Mouse (Mus musculus): Measurements from ENCODE around the gene Nomo1. TPM values are rescaled to one million over a fixed set of nuclear protein-coding genes. Genes with fewer than 3 reads are reported as not detected.
A peak's percentile ranks its signal among the peaks of the same experiment; 100 is the strongest.

The Nomo1 gene
- polyA plus RNA-seq, 1 experiment, result 34.0 TPM

DNA sequence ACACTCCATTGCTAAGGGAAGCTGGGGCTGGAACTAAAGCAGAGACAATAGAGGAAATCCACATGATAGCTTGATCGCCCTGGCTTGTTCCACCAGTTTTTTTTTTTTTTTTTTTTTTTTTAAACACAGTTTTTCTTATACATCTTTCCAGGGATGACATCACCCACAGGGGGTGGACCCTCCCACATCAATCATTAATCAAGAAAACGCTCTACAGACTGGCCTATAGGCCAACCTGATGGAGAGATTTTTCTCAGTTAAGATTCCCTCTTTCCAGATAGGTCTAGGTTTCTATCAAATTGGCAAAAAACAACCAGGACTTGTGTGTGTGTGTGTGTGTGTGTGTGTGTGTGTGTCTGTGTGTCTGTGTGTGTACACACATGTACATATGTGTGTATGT, 6.4 kb downstream of the Nomo1 start:
- WGBS, result 50% methylated on average over 2 of the region's 2 CpGs
- TF ChIP-seq POLR2A (IDR thresholded peaks at IDR 0.05; ENCODE audit: borderline replicate concordance, extremely low read depth, low read depth, low read length) (no peak), CTCF (IDR thresholded peaks at IDR 0.05; ENCODE audit: insufficient read depth, low read length) (no peak)
- DNase-seq, result no peak
- H3K4me3 ChIP-seq (replicated peaks; ENCODE audit: extremely low read depth, low read depth, low read length), result no peak overlapping the region
- peaks cover 1% of the 10 kb centered on the region; the same call in 1 of the 2 replicates for H3K4me1 ChIP-seq (ENCODE audit: control insufficient read depth, insufficient read depth, low read length)

DNA sequence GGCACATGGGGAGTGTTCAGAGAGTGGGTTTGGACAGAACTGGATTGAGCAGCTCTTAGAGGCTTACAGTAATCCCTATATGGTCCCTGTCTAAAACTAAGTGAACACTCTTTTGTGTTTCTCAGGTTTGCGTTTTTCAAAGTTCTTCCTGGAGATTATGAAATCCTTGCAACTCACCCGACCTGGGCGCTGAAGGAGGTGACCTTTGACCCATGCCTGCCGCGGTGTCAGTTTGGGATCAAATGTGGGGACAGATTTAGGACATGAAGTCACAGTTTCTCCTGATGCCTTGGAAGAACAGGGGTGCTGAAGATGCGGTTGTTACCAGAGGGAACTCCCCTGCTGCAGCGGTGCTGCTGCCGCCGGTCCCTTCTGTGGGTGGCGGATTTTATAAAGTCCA, 10.6 kb downstream of the Nomo1 start:
- Histone ChIP-seq H3K4me1 (ENCODE audit: control insufficient read depth, insufficient read depth, low read length) (no peaks in the 10 kb centered on the region), H3K4me3 (replicated peaks; ENCODE audit: extremely low read depth, low read depth, low read length) (no peak overlapping the region)
- 90% methylated on average over 10 of the region's 10 CpGs for WGBS
- DNase-seq, result no peak
- TF ChIP-seq CTCF (IDR thresholded peaks at IDR 0.05; ENCODE audit: insufficient read depth, low read length) (no peak), POLR2A (IDR thresholded peaks at IDR 0.05; ENCODE audit: borderline replicate concordance, extremely low read depth, low read depth, low read length) (no peak)

DNA sequence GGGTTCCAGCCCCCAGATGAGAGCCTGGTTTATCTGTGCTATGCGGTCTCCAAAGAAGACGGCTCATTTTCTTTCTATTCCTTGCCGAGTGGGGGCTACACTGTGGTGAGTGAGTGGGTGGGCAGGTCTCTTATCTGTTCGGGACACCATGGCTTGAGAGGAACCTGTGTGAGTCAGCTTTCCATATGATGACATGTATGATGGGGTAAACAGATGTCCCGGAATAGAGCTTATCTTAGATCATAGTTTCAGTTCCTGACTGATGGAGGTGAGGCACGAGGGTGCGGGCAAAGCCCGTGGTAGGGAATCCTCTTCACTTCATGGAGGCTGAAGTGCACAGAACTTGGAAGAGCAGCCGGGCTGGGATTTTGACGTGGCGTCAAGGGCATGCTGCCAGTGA, 12.4 kb downstream of the Nomo1 start:
- no peak for DNase-seq
- no peak overlapping the region for H3K4me3 ChIP-seq (replicated peaks; ENCODE audit: extremely low read depth, low read depth, low read length)
- TF ChIP-seq POLR2A (IDR thresholded peaks at IDR 0.05; ENCODE audit: borderline replicate concordance, extremely low read depth, low read depth, low read length) (no peak), CTCF (IDR thresholded peaks at IDR 0.05; ENCODE audit: insufficient read depth, low read length) (no peak)
- 85% methylated on average over 11 of the region's 11 CpGs for WGBS
- H3K4me1 ChIP-seq (ENCODE audit: control insufficient read depth, insufficient read depth, low read length), result no peaks in the 10 kb centered on the region

DNA sequence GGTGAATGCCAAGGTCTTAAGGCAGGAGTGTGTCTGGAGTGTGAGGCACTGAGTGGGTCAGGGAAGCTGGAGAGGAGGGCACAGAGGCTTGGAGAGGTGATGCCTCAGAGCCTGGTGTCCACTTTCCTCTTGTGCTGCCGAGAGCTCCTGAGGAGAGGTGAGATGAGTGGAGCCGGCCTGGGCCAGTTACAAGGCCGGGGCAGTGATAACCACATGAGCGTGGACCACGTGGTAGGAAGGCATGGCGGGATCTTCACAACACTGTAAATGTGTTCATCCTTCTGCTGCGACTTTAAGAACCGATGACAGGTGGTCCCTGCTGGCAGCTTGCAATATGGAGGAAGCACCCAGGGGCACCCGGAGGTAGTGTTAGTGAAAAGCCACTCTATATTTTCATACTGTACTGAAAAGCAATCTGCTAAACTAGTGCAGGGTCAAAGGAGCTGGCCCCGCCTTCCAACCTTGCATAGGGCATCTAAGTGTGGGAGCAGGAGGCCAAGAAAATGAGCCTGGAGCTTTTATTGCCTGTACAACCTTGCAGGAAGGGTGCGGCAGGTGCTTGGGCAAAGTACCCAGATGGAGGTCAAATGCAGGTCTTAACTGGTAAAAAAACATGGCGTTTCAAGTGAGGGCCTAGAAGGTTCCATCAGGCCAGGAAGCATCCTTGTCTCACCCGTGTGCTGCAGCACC, 14.5 kb downstream of the Nomo1 start:
- no peak for TF ChIP-seq POLR2A (IDR thresholded peaks at IDR 0.05; ENCODE audit: borderline replicate concordance, extremely low read depth, low read depth, low read length)
- TF ChIP-seq CTCF (IDR thresholded peaks at IDR 0.05; ENCODE audit: insufficient read depth, low read length), result no peak
- no peaks in the 10 kb centered on the region for H3K4me1 ChIP-seq (ENCODE audit: control insufficient read depth, insufficient read depth, low read length)
- WGBS, result 92% methylated on average over 13 of the region's 13 CpGs
- no peak for DNase-seq
- H3K4me3 ChIP-seq (replicated peaks; ENCODE audit: extremely low read depth, low read depth, low read length), result no peak overlapping the region

DNA sequence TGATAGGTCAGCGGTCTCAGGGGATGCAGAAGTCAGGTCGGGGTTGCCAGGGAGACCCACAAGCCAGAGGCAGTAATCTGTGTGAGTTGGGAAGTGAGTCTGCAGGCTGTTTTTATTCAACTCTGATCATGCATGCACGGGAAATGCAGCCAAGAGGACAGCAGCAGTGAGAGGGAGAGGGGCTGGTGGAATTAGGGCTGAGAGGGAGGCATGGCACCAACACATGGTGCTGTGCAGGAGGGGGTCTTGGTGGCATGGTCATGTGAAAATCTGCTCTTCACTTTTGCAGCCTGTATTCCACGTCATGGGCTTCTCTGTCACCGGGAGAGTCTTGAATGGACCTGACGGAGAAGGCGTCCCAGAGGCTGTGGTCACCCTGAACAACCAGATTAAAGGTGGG, 16.5 kb downstream of the Nomo1 start:
- no peaks in the 10 kb centered on the region for H3K4me1 ChIP-seq (ENCODE audit: control insufficient read depth, insufficient read depth, low read length)
- no peak for TF ChIP-seq CTCF (IDR thresholded peaks at IDR 0.05; ENCODE audit: insufficient read depth, low read length)
- 92% methylated on average over 7 of the region's 7 CpGs for WGBS

DNA sequence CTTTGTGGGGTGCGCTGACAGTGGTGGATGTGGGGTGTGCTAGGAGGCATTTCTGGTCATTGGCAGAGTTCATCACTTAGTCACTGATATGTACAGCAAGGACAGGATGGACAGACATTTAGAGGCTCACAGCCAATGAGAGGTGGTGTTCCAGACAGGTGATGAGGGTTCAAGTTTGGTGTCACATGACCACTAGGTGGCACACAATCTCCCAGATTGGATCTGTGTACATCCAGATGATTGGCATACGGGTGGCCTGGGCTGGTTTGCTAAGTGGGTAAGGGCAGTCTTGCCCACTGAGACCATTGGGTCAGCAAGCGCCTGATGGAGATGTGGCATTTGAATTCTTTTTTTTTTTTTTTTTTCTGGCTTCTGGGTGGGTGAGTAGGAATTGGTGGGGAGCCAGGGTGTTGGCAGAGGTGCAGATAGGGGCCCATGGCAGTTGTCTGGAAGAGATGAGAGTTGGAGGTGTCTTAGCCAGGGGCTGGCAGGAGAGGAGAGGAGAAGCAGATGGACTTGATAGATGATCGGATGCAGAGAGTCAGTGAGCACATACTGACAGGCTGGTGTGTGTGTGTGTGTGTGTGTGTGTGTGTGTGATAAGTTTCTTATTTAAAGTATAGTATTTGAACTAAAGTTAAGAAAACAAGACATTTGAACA, 18.8 kb downstream of the Nomo1 start:
- no peak for TF ChIP-seq POLR2A (IDR thresholded peaks at IDR 0.05; ENCODE audit: borderline replicate concordance, extremely low read depth, low read depth, low read length)
- 0 out of 2 replicates have a peak, but pooled peaks have one; percentile 15 for TF ChIP-seq CTCF (IDR thresholded peaks at IDR 0.05; ENCODE audit: insufficient read depth, low read length)
- no peak for DNase-seq
- WGBS, result 87% methylated on average over 4 of the region's 4 CpGs
- H3K4me1 ChIP-seq (ENCODE audit: control insufficient read depth, insufficient read depth, low read length), result no peaks in the 10 kb centered on the region
- H3K4me3 ChIP-seq (replicated peaks; ENCODE audit: extremely low read depth, low read depth, low read length), result no peak overlapping the region

More for the DNA sequence above, 16.5 kb downstream of the Nomo1 start:
- DNase-seq, result no peak
- H3K4me3 ChIP-seq (replicated peaks; ENCODE audit: extremely low read depth, low read depth, low read length), result no peak overlapping the region

DNA sequence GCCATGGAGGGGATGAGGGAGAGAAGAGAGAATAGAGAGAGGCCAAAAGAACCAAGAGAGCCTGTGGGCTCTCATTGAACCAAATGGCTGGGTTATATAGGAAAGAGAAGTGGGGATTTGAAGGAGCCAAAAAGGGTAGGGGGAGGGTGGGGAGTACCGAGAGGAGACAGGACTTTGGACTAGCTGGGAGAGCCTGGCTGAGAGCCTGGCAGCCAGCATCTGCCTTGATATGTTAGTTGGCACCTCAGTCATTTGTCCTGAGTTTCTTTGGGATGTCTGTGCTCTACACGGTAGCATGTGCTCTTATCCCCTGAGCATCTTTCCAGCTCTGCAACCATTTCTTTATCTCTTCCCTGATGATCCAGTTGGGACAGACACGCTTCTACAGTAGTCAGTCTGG, 20.1 kb downstream of the Nomo1 start:
- 86% methylated on average over 3 of the region's 3 CpGs for WGBS

DNA sequence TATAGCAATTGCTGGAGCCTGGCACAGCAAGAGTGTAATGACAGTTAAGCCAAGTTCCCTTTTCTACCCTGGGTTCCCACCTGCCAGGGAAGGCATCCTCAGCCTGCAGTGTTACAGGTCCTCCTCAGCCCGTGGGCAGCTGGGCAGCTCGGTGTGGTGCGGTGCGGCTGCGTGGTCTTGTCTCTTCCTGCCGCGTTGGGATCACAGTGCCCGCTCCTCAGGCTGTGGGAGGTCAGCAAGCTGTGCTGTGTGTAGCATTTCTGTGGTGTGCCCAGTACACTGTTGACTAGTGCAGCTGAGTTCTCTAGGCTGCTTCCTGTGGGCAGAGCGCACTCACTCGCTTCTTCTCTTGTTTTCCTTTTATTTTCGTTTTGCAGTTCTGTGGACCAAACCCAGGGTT, 25.4 kb downstream of the Nomo1 start:
- no peak for TF ChIP-seq POLR2A (IDR thresholded peaks at IDR 0.05; ENCODE audit: borderline replicate concordance, extremely low read depth, low read depth, low read length)
- no peak for TF ChIP-seq CTCF (IDR thresholded peaks at IDR 0.05; ENCODE audit: insufficient read depth, low read length)
- Histone ChIP-seq H3K4me3 (replicated peaks; ENCODE audit: extremely low read depth, low read depth, low read length) (peak overlapping the region; percentile 4), H3K4me1 (ENCODE audit: control insufficient read depth, insufficient read depth, low read length) (no peaks in the 10 kb centered on the region)
- no peak for DNase-seq
- 82% methylated on average over 11 of the region's 11 CpGs for WGBS

More for the DNA sequence above, 20.1 kb downstream of the Nomo1 start:
- Histone ChIP-seq H3K4me1 (ENCODE audit: control insufficient read depth, insufficient read depth, low read length) (no peaks in the 10 kb centered on the region), H3K4me3 (replicated peaks; ENCODE audit: extremely low read depth, low read depth, low read length) (no peak overlapping the region)
- no peak for DNase-seq
- TF ChIP-seq CTCF (IDR thresholded peaks at IDR 0.05; ENCODE audit: insufficient read depth, low read length), result no peak
- TF ChIP-seq POLR2A (IDR thresholded peaks at IDR 0.05; ENCODE audit: borderline replicate concordance, extremely low read depth, low read depth, low read length), result no peak

DNA sequence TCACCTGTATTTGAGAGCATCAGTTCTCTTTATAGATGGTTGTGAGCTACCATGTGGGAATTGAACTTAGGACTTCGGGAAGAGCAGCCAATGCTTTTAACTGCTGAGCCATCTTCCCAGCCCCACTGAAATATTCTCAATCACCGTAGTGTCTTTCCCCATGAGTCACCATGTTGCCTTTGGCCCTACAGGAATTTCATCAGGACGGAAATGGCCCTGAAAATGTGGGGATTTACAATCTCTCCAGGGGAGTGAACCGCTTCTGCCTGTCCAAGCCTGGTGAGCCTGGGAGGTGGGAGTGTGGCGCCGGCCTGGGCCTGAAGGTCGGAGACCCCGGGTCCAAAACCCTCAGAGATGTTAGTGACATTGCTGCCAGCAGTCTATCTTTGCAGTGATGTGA, 27.2 kb downstream of the Nomo1 start:
- TF ChIP-seq CTCF (IDR thresholded peaks at IDR 0.05; ENCODE audit: insufficient read depth, low read length), result no peak
- TF ChIP-seq POLR2A (IDR thresholded peaks at IDR 0.05; ENCODE audit: borderline replicate concordance, extremely low read depth, low read depth, low read length), result no peak
- H3K4me3 ChIP-seq (replicated peaks; ENCODE audit: extremely low read depth, low read depth, low read length), result no peak overlapping the region
- WGBS, result 95% methylated on average over 8 of the region's 8 CpGs
- DNase-seq, result no peak
- H3K4me1 ChIP-seq (ENCODE audit: control insufficient read depth, insufficient read depth, low read length), result no peaks in the 10 kb centered on the region

DNA sequence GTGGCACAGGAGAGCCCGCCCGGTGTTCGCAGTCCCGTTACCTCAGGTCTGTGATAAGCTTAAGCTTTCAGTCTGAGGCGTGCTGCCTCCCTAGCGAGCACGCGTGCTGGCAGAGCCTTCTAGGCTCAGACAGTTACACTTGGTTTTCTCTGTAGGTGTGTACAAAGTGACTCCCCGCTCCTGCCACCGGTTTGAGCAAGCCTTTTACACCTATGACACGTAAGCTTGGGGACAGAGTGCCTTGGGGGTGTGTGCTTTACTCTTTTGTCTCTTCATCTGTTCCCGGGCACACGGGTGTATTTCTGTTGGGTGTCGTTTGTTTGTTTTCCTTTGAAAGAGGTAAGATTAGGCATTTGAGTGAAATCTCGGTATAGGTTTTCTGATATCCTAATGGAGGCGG, 28.1 kb downstream of the Nomo1 start:
- Histone ChIP-seq H3K4me1 (ENCODE audit: control insufficient read depth, insufficient read depth, low read length) (no peaks in the 10 kb centered on the region), H3K4me3 (replicated peaks; ENCODE audit: extremely low read depth, low read depth, low read length) (no peak overlapping the region)
- DNase-seq, result no peak
- 91% methylated on average over 16 of the region's 16 CpGs for WGBS
- TF ChIP-seq POLR2A (IDR thresholded peaks at IDR 0.05; ENCODE audit: borderline replicate concordance, extremely low read depth, low read depth, low read length) (no peak), CTCF (IDR thresholded peaks at IDR 0.05; ENCODE audit: insufficient read depth, low read length) (no peak)
